Mouse (Mus musculus) lung, embryonic 14.5 days (tissue): ENCODE measurements around the gene Tsnaxip1. TPM values are rescaled to one million over a fixed set of nuclear protein-coding genes. Genes with fewer than 3 reads are reported as not detected.

Experiments used
- ATAC-seq: fragments of 200-750 bp; cut with Nextera tagmentation; 2 replicates; pipeline ENCODE4 v1.8.0; 2017; ENCODE audit warnings: mild to moderate bottlenecking, moderate TSS enrichment, moderate library complexity; ENCODE audit not compliant: insufficient read depth
- DNase-seq: peaks from one replicate; pipeline ENCODE4 v3.0.0-alpha.2; 2015
- H3K27ac ChIP-seq: fragments of 300-500 bp; sonication (generic); 2 replicates; pipeline ENCODE4 v1.5.1; 2014; ENCODE audit warnings: low read depth, mild to moderate bottlenecking, moderate library complexity
- H3K27me3 ChIP-seq: fragments of 300-500 bp; sonication (generic); 2 replicates; pipeline ENCODE4 v1.6.1; 2014; ENCODE audit warnings: low read length, control low read depth; ENCODE audit not compliant: insufficient read depth
- H3K36me3 ChIP-seq: fragments of 300-500 bp; sonication (generic); 2 replicates; pipeline ENCODE4 v1.6.1; 2014; ENCODE audit warnings: control low read depth; ENCODE audit not compliant: insufficient read depth
- H3K4me1 ChIP-seq: fragments of 300-500 bp; sonication (generic); 2 replicates; pipeline ENCODE4 v1.6.1; 2014; ENCODE audit warnings: antibody characterized with exemption, control low read depth; ENCODE audit not compliant: insufficient read depth
- H3K4me2 ChIP-seq: fragments of 300-500 bp; sonication (generic); 2 replicates; pipeline ENCODE4 v1.6.1; 2014; ENCODE audit warnings: mild to moderate bottlenecking
- H3K4me3 ChIP-seq: fragments of 300-500 bp; sonication (generic); 2 replicates; pipeline ENCODE4 v1.5.1; 2014; ENCODE audit warnings: low read depth, low read length
- H3K9ac ChIP-seq: fragments of 300-500 bp; sonication (generic); 2 replicates; pipeline ENCODE4 v1.6.1; 2014
- H3K9me3 ChIP-seq: fragments of 300-500 bp; sonication (generic); 2 replicates; pipeline ENCODE4 v1.6.1; 2016; ENCODE audit warnings: low read depth, low read length, control low read depth
- CTCF ChIP-seq: IDR thresholded peaks from 2 replicates; pipeline ENCODE4 v1.5.1; 2016; ENCODE audit warnings: antibody characterized with exemption, low read depth
- WGBS: fragments of 180-500 bp; shearing (Covaris S2); extraction: QIAGEN DNeasy Blood & Tissue Kit; methylation state at CpG from one replicate; pipeline ENCODE4 v1.1.7; 2014; 5-methylcytosine and 5-hydroxymethylcytosine counted together
- polyA plus RNA-seq: library from polyadenylated mRNA; unstranded; fragments of >200 nt; fragmentation: Nextera tagmentation; extraction: Ambion mirVana; gene quantifications from 2 replicates; pipeline ENCODE4 v1.2.1, GENCODE M21; 2014

Gene Tsnaxip1
- polyA plus RNA-seq: 0.09 and 0.11 TPM in 2 replicates

DNA sequence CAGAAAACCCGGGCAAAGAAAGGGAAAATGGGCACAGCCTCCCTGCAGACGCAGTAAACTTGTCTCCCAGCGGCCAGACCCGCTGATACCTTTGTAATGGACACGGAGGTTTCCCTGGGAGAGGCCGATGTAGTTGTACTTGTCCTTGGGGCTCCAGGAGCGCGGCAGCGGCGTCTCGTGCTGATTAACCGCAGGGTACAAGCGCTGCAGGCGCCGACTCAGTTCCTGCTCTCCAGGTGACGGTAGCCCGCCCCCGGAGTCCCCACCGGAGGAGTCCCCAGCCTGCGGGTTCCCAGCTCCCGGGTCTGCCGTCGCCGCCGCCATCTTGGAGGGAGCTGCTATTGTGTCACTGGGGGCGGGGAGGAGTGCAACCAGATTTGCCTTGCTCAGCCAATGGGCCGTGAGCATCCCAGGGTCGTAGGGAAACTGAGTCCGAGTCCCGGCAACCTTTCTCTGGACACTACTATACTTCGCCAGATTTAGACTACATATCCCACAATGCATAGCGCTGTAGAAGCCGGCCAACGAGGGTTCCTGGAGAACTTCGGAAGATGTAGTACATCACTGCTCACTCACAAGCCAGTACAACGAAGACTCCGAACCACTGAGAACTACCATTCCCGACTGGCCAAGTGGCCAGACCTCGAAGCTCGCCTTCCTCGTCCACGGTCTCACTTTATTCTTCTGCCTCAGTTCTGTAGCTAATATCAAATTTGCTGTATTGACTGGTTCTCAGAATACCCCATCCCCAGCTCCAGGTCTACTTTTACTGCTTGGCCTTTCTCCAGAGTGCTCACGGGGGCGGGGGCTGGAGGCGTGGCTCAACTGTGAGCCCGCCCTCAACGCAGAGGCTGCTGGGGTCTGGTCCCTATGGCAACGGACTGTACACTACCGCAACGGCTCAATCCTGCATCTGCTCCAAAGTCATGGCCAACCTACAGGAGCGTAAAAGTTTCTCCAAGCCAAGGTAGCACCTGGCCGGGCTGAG lies at the start of gene Tsnaxip1, which contains the start of gene Ranbp10:
Gene Tsnaxip1 (plus strand): TSS at position 871 of the 988 bp plus-strand sequence.
Gene Ranbp10 (minus strand): TSS at position 490 of the 988 bp plus-strand sequence.
- Histone ChIP-seq H3K4me1 (0 out of 2 replicates have a peak, but pooled peaks cover 5% of the 10 kb centered on the region), H3K9me3 (no peaks in the 10 kb centered on the region), H3K36me3 (peaks cover 31% of the 10 kb centered on the region), H3K9ac (peak within 1 kb of the TSS; percentile 94), H3K4me3 (peak within 1 kb of the TSS; percentile 95), H3K27ac (peak within 1 kb of the TSS; percentile 84), H3K4me2 (peak within 1 kb of the TSS; percentile 95), H3K27me3 (no peaks in the 10 kb centered on the region)
- peak; percentile 99 for DNase-seq
- peak; percentile 99 for ATAC-seq
- WGBS: under 1% methylated on average over 52 of the region's 52 CpGs
- no peak for TF ChIP-seq CTCF

DNA sequence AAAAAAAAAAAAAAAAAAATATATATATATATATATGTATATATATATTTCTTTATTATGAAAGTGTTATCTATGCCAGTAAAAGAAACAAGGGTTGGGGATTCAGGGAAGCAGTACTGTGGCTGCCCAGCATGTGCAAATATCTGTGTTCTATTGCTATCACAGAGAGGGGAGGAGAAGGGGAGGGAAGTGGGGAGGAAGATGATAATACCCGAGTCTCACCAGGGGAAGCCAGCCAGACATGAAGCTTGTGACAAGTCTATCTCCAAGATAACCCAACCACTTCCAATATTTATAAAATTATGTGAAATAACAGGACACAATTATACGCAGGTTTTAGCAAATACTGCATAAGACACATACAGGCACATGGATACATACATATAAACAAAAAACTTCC lies 49.7 kb upstream of the Tsnaxip1 start:
- Histone ChIP-seq H3K9me3 (no peaks in the 10 kb centered on the region), H3K27ac (no peak overlapping the region), H3K9ac (no peak overlapping the region), H3K27me3 (no peaks in the 10 kb centered on the region), H3K36me3 (peaks cover 87% of the 10 kb centered on the region), H3K4me3 (no peak overlapping the region), H3K4me1 (no peaks in the 10 kb centered on the region), H3K4me2 (no peak overlapping the region)
- no peak for ATAC-seq
- TF ChIP-seq CTCF: no peak
- DNase-seq: no peak
- 87% methylated on average over 2 of the region's 2 CpGs for WGBS

DNA sequence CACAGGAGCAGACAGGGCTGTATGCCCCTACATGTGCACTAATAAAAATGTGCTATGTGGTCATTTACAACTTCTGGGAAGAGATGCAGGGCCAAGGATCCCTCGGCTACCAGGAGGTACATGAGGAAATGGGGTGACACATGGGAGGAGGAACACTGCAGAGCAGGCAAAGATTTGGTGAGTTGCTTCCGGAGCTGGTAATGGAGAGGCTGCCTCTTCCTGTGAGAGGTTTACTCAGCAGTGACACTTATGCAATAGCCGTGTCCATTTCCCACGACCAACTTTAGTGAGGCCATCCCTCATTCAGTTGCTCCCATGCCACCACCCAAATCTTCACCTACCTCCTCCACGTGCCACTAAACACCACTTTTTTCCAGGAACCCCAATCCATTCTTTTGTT lies 47.2 kb upstream of the Tsnaxip1 start:
- no peak for TF ChIP-seq CTCF
- Histone ChIP-seq H3K9me3 (no peaks in the 10 kb centered on the region), H3K27me3 (no peaks in the 10 kb centered on the region), H3K4me1 (no peaks in the 10 kb centered on the region), H3K9ac (no peak overlapping the region), H3K4me3 (no peak overlapping the region), H3K36me3 (peaks cover 73% of the 10 kb centered on the region), H3K4me2 (no peak overlapping the region), H3K27ac (no peak overlapping the region)
- WGBS: 88% methylated on average over 5 of the region's 5 CpGs
- DNase-seq (no peak), ATAC-seq (no peak)

DNA sequence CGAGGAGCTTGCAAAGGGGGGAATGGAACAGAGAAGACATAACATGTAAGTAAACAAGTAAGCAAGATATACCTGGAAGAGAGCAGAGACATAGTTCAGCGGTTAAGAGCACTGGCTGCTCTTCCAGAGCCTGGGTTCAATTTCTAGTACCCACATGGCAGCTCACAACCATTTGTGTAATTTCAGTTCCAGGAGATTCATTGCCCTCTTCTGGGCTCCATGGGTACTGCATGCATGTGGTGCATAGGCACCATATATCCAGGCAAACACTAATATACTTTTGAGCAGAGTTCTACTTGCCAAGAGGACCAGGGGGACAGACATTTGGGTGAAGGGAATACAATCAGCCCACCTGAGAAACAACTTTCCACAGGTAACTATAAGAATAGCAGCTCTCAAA lies 39.3 kb upstream of the Tsnaxip1 start:
- 86% methylated on average over 2 of the region's 2 CpGs for WGBS
- ATAC-seq (no peak), DNase-seq (peak; percentile 84)
- Histone ChIP-seq H3K27me3 (no peaks in the 10 kb centered on the region), H3K27ac (no peak overlapping the region), H3K4me2 (no peak overlapping the region), H3K9ac (no peak overlapping the region), H3K4me3 (no peak overlapping the region), H3K4me1 (no peaks in the 10 kb centered on the region), H3K36me3 (peaks cover 30% of the 10 kb centered on the region), H3K9me3 (no peaks in the 10 kb centered on the region)
- TF ChIP-seq CTCF: peak; percentile 75

DNA sequence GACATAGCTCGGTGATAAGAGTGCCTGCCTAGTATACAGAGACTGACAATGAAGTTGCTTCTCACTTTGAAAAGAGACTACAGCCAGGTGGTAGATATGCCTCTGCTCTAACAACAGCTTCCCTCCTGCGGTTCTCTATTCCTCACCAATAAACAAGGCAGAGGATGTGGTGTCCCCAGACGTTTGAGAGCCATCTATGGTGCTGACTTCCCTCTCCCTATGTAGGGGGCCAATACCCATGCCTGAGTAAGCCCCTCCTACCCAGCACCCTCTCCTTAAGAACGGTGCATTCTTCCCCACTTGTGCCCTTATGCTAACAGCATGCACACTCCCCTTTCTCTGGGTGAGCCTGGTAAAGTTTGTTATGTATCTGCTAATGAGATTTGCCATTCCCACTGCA lies 38.6 kb upstream of the Tsnaxip1 start:
- no peak overlapping the region for H3K4me2 ChIP-seq
- DNase-seq: no peak
- H3K9me3 ChIP-seq: no peaks in the 10 kb centered on the region
- H3K27ac ChIP-seq: no peak overlapping the region
- peaks cover 26% of the 10 kb centered on the region for H3K36me3 ChIP-seq
- no peaks in the 10 kb centered on the region for H3K27me3 ChIP-seq
- H3K4me1 ChIP-seq: no peaks in the 10 kb centered on the region
- ATAC-seq: no peak
- H3K9ac ChIP-seq: no peak overlapping the region
- WGBS: 48% methylated on average over 4 of the region's 4 CpGs
- H3K4me3 ChIP-seq: no peak overlapping the region
- no peak for TF ChIP-seq CTCF

DNA sequence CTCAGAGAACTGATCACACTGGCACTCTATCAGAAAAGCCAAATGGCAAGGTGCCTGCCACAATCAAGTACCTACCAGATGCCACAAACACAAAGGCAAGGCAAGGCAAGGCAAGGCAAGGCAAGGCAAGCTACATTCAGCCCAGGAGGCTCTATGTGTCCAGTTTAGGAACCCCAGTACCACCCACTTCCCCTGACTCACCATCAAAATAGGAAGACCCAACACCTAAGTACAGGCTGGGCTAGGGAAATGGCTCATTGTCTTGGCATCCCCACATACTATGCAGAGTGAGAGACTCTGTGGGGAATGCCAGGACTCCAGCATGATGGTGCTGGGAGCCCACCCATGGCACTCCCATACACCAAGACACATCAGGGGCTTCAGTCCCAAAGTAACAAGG lies 37.9 kb upstream of the Tsnaxip1 start:
- Histone ChIP-seq H3K27me3 (no peaks in the 10 kb centered on the region), H3K4me2 (no peak overlapping the region), H3K9ac (no peak overlapping the region), H3K9me3 (no peaks in the 10 kb centered on the region), H3K4me3 (no peak overlapping the region), H3K36me3 (peaks cover 24% of the 10 kb centered on the region), H3K4me1 (no peaks in the 10 kb centered on the region), H3K27ac (no peak overlapping the region)
- no peak for TF ChIP-seq CTCF
- DNase-seq: no peak
- no peak for ATAC-seq

DNA sequence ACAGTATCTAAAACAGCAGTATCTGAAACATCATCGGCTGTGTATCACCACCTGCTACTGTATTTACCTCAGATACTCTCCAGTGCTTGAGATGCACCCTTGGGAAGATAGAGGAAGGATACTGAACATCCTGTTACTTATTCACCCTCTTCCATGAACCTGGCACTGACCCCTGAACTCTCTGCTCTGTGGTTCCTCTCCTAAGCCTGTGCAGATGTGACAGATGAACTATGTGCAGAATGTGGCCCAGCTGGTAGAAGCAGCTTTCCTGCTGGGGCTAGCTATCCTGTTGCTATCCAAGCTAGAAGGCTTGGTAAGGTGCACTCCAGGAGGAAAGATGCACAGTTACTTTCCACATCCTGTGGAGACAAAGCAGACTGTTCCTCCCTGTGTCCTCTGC lies 34.2 kb upstream of the Tsnaxip1 start:
- WGBS: 90% methylated on average over 1 of the region's 1 CpGs
- Histone ChIP-seq H3K4me1 (no peaks in the 10 kb centered on the region), H3K9me3 (no peaks in the 10 kb centered on the region), H3K4me2 (no peak overlapping the region), H3K9ac (no peak overlapping the region), H3K4me3 (no peak overlapping the region), H3K27ac (no peak overlapping the region), H3K27me3 (no peaks in the 10 kb centered on the region), H3K36me3 (0 out of 2 replicates have a peak, but pooled peaks cover 8% of the 10 kb centered on the region)
- ATAC-seq (no peak), DNase-seq (no peak)
- TF ChIP-seq CTCF: no peak
